Mouse (Mus musculus): ENCODE measurements around the gene Atg14. TPM values are rescaled to one million over a fixed set of nuclear protein-coding genes. Genes with fewer than 3 reads are reported as not detected.

Atg14 gene
- 14.9 TPM for polyA plus RNA-seq (2014; fragmentation: Illumina TruSeq; extraction: RNeasy Lipid Tissue Mini Kit (QIAGEN cat#74804); ENCODE audit: low read depth, low replicate concordance)

DNA sequence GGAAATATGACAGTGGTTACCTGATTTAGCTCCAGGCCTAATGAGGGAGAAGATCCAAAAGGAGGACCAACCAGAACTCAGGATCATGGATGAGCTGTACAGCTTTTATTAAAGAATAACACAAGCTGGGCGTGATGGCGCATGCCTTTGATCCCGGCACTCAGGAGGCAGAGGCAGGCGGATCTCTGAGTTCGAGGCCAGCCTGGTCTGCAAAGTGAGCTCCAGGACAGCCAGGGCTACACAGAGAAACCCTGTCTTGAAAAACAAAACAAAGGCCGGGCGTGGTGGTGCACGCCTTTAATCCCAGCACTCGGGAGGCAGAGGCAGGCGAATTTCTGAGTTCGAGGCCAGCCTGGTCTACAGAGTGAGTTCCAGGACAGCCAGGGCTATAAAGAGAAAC lies at the start of gene Atg14:
Gene Atg14 (minus strand): TSS at position 101 of the 400 bp plus-strand sequence.

Other genes starting within 250 kb of the Atg14 start
- 7.1 TPM for gene Lgals3, start 202.9 kb downstream of the Atg14 start, polyA plus RNA-seq (2014; fragmentation: Illumina TruSeq; extraction: RNeasy Lipid Tissue Mini Kit (QIAGEN cat#74804); ENCODE audit: low read depth, low replicate concordance)
- 1.2 TPM for gene Dlgap5, start 152.2 kb downstream of the Atg14 start, polyA plus RNA-seq (2014; fragmentation: Illumina TruSeq; extraction: RNeasy Lipid Tissue Mini Kit (QIAGEN cat#74804); ENCODE audit: low read depth, low replicate concordance)
- gene Fbxo34, start 120.2 kb downstream of the Atg14 start, polyA plus RNA-seq (2014; fragmentation: Illumina TruSeq; extraction: RNeasy Lipid Tissue Mini Kit (QIAGEN cat#74804); ENCODE audit: low read depth, low replicate concordance): 9.7 TPM
- 126 TPM for gene Ktn1, start 77.8 kb upstream of the Atg14 start, polyA plus RNA-seq (2014; fragmentation: Illumina TruSeq; extraction: RNeasy Lipid Tissue Mini Kit (QIAGEN cat#74804); ENCODE audit: low read depth, low replicate concordance)

Measured in adrenal gland, adult 10 weeks (tissue).